Mouse (Mus musculus) heart, postnatal 0 days (tissue): ENCODE measurements around the gene Ppp1r16b. TPM values are rescaled to one million over a fixed set of nuclear protein-coding genes. Genes with fewer than 3 reads are reported as not detected.

ENCODE experiments used
- ATAC-seq: fragments of 200-750 bp; cut with Nextera tagmentation; 2 replicates; pipeline ENCODE4 v1.8.0; 2017; ENCODE audit warnings: low read depth, moderate number of reproducible peaks, moderate library complexity; ENCODE audit not compliant: insufficient read depth
- DNase-seq: peaks from one replicate; pipeline ENCODE4 v3.0.0-alpha.2; 2016; ENCODE audit warnings: low spot score
- H3K27ac ChIP-seq: fragments of 300-500 bp; sonication (generic); 2 replicates; pipeline ENCODE4 v1.5.1; 2014; ENCODE audit warnings: low read depth, mild to moderate bottlenecking
- H3K27me3 ChIP-seq: fragments of 300-500 bp; sonication (generic); 2 replicates; pipeline ENCODE4 v1.6.1; 2014; ENCODE audit warnings: low read length, mixed read lengths; ENCODE audit not compliant: control insufficient read depth, insufficient read depth
- H3K36me3 ChIP-seq: fragments of 300-500 bp; sonication (generic); replicated peaks from 2 replicates; pipeline ENCODE4 v1.6.1; 2014; ENCODE audit warnings: low read length, mixed read lengths; ENCODE audit not compliant: control insufficient read depth, insufficient read depth
- H3K4me1 ChIP-seq: fragments of 300-500 bp; sonication (generic); 2 replicates; pipeline ENCODE4 v1.6.1; 2014; ENCODE audit warnings: antibody characterized with exemption; ENCODE audit not compliant: control insufficient read depth, insufficient read depth
- H3K4me2 ChIP-seq: fragments of 300-500 bp; sonication (generic); 2 replicates; pipeline ENCODE4 v1.6.1; 2014; ENCODE audit warnings: low read depth, mild to moderate bottlenecking, low read length, moderate library complexity
- H3K4me3 ChIP-seq: fragments of 300-500 bp; sonication (generic); 2 replicates; pipeline ENCODE4 v1.5.1; 2014; ENCODE audit warnings: low read depth, low read length
- H3K9ac ChIP-seq: fragments of 300-500 bp; sonication (generic); replicated peaks from 2 replicates; pipeline ENCODE4 v1.6.1; 2014; ENCODE audit warnings: low read depth, low read length, mixed read lengths
- H3K9me3 ChIP-seq: fragments of 300-500 bp; sonication (generic); replicated peaks from 2 replicates; pipeline ENCODE4 v1.6.1; 2016; ENCODE audit warnings: low read length; ENCODE audit not compliant: control insufficient read depth
- CTCF ChIP-seq: IDR thresholded peaks from 2 replicates; pipeline ENCODE4 v1.5.1; 2016; ENCODE audit warnings: antibody characterized with exemption, control low read depth, low read depth
- EP300 ChIP-seq: IDR thresholded peaks from 2 replicates; pipeline ENCODE4 v1.6.1; 2016; ENCODE audit warnings: antibody characterized with exemption, low read depth
- WGBS: fragments of 180-500 bp; shearing (Covaris S2); extraction: QIAGEN DNeasy Blood & Tissue Kit; methylation state at CpG from one replicate; pipeline ENCODE4 v1.1.7; 2014; 5-methylcytosine and 5-hydroxymethylcytosine counted together
- polyA plus RNA-seq: library from polyadenylated mRNA; unstranded; fragments of >200 nt; fragmentation: Nextera tagmentation; extraction: Ambion mirVana; gene quantifications from 2 replicates; pipeline ENCODE4 v1.2.1, GENCODE M21; 2015
- total RNA-seq: library from RNA; depleted of rRNA; stranded (reverse); fragments of >200 nt; gene quantifications from 2 replicates; pipeline ENCODE4 v1.2.3, GENCODE M21; 2014; ENCODE audit warnings: low replicate concordance

Gene Ppp1r16b
- total and polyA plus RNA-seq, 2 experiments from 2014 or later: 3.7 to 5.1 TPM

GRCm38 (mm10) chr2:158771066-158771763 is 106.0 kb downstream of the Ppp1r16b start:
- Histone ChIP-seq H3K36me3 (no peaks in the 10 kb centered on the region), H3K4me2 (peak overlapping the region; percentile 100), H3K27me3 (no peaks in the 10 kb centered on the region), H3K9ac (no peak overlapping the region), H3K9me3 (no peaks in the 10 kb centered on the region), H3K4me1 (peaks cover 42% of the 10 kb centered on the region), H3K4me3 (no peak overlapping the region; the same call in 1 of the 2 replicates), H3K27ac (no peak overlapping the region)
- ATAC-seq: no peak
- DNase-seq: no peak
- TF ChIP-seq EP300: no peak
- TF ChIP-seq CTCF: no peak
- 35% methylated on average over 11 of the region's 11 CpGs for WGBS

- WGBS: 66% methylated on average over 13 of the region's 13 CpGs
- DNase-seq: no peak
- no peak for ATAC-seq
- Histone ChIP-seq H3K27me3 (no peaks in the 10 kb centered on the region), H3K9ac (no peak overlapping the region), H3K4me2 (no peak overlapping the region), H3K36me3 (no peaks in the 10 kb centered on the region), H3K4me1 (peaks cover 58% of the 10 kb centered on the region), H3K27ac (no peak overlapping the region), H3K9me3 (no peaks in the 10 kb centered on the region), H3K4me3 (no peak overlapping the region)
- TF ChIP-seq CTCF: no peak
- TF ChIP-seq EP300: no peak
These were observed 107.6 kb downstream of the Ppp1r16b start for GRCm38 (mm10) chr2:158772808-158773207.

DNA sequence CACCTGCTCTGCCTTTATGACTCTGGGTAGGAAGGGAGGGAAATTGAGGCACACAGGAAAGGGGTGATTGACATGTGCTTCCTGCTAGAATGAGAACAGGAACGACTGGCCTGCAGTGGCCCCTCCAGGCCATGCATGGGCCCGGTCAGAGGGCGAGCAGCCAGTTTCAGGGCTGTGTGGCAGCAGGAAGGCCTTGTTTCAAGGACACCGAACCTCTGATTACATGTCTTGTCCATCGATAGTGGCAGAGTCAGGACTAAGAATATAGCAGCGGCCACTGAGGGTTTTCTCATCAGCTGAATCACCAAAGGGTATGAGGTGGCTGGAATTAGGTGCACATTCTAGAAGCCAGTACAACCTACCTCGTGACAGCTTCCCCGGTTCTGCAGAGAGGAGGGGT is 109.7 kb downstream of the Ppp1r16b start:
- 22% methylated on average over 8 of the region's 8 CpGs for WGBS
- TF ChIP-seq CTCF: no peak
- TF ChIP-seq EP300: no peak
- Histone ChIP-seq H3K9me3 (no peaks in the 10 kb centered on the region), H3K4me1 (peaks cover 49% of the 10 kb centered on the region), H3K27ac (no peak overlapping the region), H3K9ac (no peak overlapping the region), H3K36me3 (peaks cover 2% of the 10 kb centered on the region; the same call in 1 of the 2 replicates), H3K4me2 (no peak overlapping the region), H3K27me3 (no peaks in the 10 kb centered on the region), H3K4me3 (no peak overlapping the region)
- ATAC-seq (no peak), DNase-seq (no peak)

DNA sequence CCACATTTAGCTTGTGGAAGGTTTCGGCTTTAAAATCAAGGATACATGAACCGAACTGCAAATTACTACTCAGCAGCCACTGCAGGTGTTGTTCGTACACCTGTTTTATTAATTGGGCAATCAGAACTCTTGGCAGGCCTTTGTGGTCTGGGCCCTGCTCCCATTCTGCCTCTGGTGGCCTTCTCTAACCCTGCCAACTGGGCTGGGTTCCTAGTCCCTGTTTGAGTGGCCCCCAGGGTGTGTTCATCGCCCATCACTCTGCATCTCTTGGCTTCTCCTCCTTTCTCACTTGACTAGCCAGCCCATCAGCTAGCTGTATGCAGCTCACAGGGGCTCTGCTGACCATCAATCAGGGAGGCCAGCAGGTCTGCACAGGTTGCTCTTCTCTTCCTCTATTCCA is 111.5 kb downstream of the Ppp1r16b start:
- Histone ChIP-seq H3K9ac (no peak overlapping the region), H3K27ac (no peak overlapping the region), H3K4me2 (no peak overlapping the region), H3K4me3 (no peak overlapping the region), H3K4me1 (peaks cover 32% of the 10 kb centered on the region), H3K27me3 (no peaks in the 10 kb centered on the region), H3K9me3 (no peaks in the 10 kb centered on the region), H3K36me3 (peaks cover 15% of the 10 kb centered on the region)
- DNase-seq (no peak), ATAC-seq (no peak)
- WGBS: 62% methylated on average over 4 of the region's 4 CpGs
- no peak for TF ChIP-seq EP300
- no peak for TF ChIP-seq CTCF

- TF ChIP-seq CTCF (no peak), EP300 (no peak)
- WGBS: 27% methylated on average over 6 of the region's 6 CpGs
- H3K9ac ChIP-seq: 0 out of 2 replicates have a peak overlapping the region, but pooled peaks have one; percentile 26
- H3K36me3 ChIP-seq: peaks cover 22% of the 10 kb centered on the region
- no peaks in the 10 kb centered on the region for H3K9me3 ChIP-seq
- no peak overlapping the region for H3K4me3 ChIP-seq
- no peaks in the 10 kb centered on the region for H3K27me3 ChIP-seq
- H3K27ac ChIP-seq: no peak overlapping the region
- H3K4me2 ChIP-seq: no peak overlapping the region
- H3K4me1 ChIP-seq: peaks cover 28% of the 10 kb centered on the region
- ATAC-seq (no peak), DNase-seq (no peak)
These were observed 112.3 kb downstream of the Ppp1r16b start for GRCm38 (mm10) chr2:158777490-158777889.

DNA sequence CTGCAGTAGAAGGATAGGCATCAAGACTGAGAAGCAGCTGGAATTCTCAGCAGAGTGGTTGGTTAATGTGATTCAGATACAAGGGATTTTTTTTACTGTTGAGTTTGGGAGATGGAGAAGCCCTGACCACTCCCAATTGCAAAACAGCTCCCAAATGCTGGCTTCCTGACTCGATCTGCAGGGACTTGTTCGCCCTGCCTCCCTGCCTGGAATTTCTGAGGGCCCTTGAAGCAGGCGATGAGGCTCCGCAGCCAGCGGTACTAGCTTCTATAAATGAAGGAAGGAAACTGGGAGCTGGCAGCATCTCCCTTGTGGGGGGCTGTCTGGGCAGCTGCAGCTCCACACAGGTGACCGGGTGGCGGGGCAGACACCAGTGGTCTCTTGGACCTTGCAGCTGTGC is 113.2 kb downstream of the Ppp1r16b start:
- peaks cover 29% of the 10 kb centered on the region for H3K36me3 ChIP-seq
- ATAC-seq (no peak), DNase-seq (no peak)
- TF ChIP-seq EP300 (no peak), CTCF (no peak)
- no peaks in the 10 kb centered on the region for H3K9me3 ChIP-seq
- H3K9ac ChIP-seq: no peak overlapping the region
- no peaks in the 10 kb centered on the region for H3K27me3 ChIP-seq
- H3K27ac ChIP-seq: no peak overlapping the region
- H3K4me1 ChIP-seq: peaks cover 28% of the 10 kb centered on the region
- WGBS: 40% methylated on average over 7 of the region's 7 CpGs
- H3K4me2 ChIP-seq: no peak overlapping the region
- no peak overlapping the region for H3K4me3 ChIP-seq
